Mouse (Mus musculus) gastrocnemius, postnatal 10 days (tissue): ENCODE data around the gene Ckmt1. TPM values are rescaled to one million over a fixed set of nuclear protein-coding genes. Genes with fewer than 3 reads are reported as not detected.

ENCODE experiments used
- DNase-seq: peaks from one replicate; pipeline ENCODE4 v3.0.0; 2021; ENCODE audit warnings: mixed read lengths
- total RNA-seq, 2 experiments: library from RNA; stranded (reverse); gene quantifications; 2 replicates each; pipeline ENCODE4 v1.2.3; 2021

The Ckmt1 gene
- total RNA-seq, 2 experiments from 2014 or later: 0.47 to 0.72 TPM

GRCm38 (mm10) chr2:121412843-121413386, 55.4 kb downstream of the Ckmt1 start:
- no peak for DNase-seq

Other genes starting within 250 kb of the Ckmt1 start
- gene Tgm7, start 247.9 kb upstream of the Ckmt1 start, total RNA-seq: not detected
- 10 to 100 TPM; 11.7 to 14.0 TPM for gene Adal, start 217.3 kb upstream of the Ckmt1 start, total RNA-seq
- 1 to 10 TPM; 4.0 to 5.3 TPM for gene Lcmt2, start 217.1 kb upstream of the Ckmt1 start, total RNA-seq
- gene Tubgcp4, start 187.1 kb upstream of the Ckmt1 start, total RNA-seq: 10 to 100 TPM; 10.5 to 16.2 TPM
- gene Zscan29, start 186.6 kb upstream of the Ckmt1 start, total RNA-seq: 1 to 10 TPM; 4.2 to 5.2 TPM
- gene Trp53bp1, start 86.3 kb upstream of the Ckmt1 start, total RNA-seq: 10 to 100 TPM; 20.4 to 26.7 TPM
- 10 to 100 TPM in 1 of 2 experiments, 1 to 10 TPM in 1; 9.3 to 11.7 TPM for gene Map1a, start 68.1 kb upstream of the Ckmt1 start, total RNA-seq
- gene Ppip5k1, start 2.3 kb upstream of the Ckmt1 start, total RNA-seq: 10 to 100 TPM; 24.4 to 24.8 TPM
- gene Strc, start 29.5 kb downstream of the Ckmt1 start, total RNA-seq: not detected
- 100 to 1,000 TPM; 106 to 133 TPM for gene Pdia3, start 56.1 kb downstream of the Ckmt1 start, total RNA-seq
- gene Catsper2, start 56.1 kb downstream of the Ckmt1 start, total RNA-seq: 1 to 10 TPM; 1.7 to 2.0 TPM
- gene Ell3, start 86.6 kb downstream of the Ckmt1 start, total RNA-seq: not detected
- gene Serf2, start 91.5 kb downstream of the Ckmt1 start, total RNA-seq: 100 to 1,000 TPM; 375 to 398 TPM
- 10 to 100 TPM; 23.1 to 30.5 TPM for gene Hypk, start 95.6 kb downstream of the Ckmt1 start, total RNA-seq
- gene Serinc4, start 99.1 kb downstream of the Ckmt1 start, total RNA-seq: under 1 TPM in 1 of 2 experiments, not detected in 1; 0.21 TPM
- gene Mfap1b, start 116.4 kb downstream of the Ckmt1 start, total RNA-seq: 10 to 100 TPM; 23.3 to 24.8 TPM
- gene Mfap1a, start 149.0 kb downstream of the Ckmt1 start, total RNA-seq: 10 to 100 TPM; 18.1 to 19.1 TPM
- 1 to 10 TPM; 2.5 to 3.7 TPM for gene Wdr76, start 149.0 kb downstream of the Ckmt1 start, total RNA-seq